Mouse (Mus musculus): ENCODE measurements around the gene Pdia2. TPM values are rescaled to one million over a fixed set of nuclear protein-coding genes. Genes with fewer than 3 reads are reported as not detected.
A peak's percentile ranks its signal among the peaks of the same experiment; 100 is the strongest.
"Not testable (repeated sequence)": the region's sequence is repeated elsewhere in the genome, so short reads cannot be mapped to it uniquely, and the experiment has no call there.

The Pdia2 gene
- polyA plus RNA-seq, 1 experiment from 2014 or later: 0.38 TPM

- 83% methylated on average over 2 of the region's 2 CpGs for WGBS
- peaks cover 43% of the 10 kb centered on the region for H3K36me3 ChIP-seq (ENCODE audit: control insufficient read depth, insufficient read depth, low read length)
- ATAC-seq (ENCODE audit: insufficient number of reproducible peaks, insufficient read depth, low FRiP score, low read depth): not testable (repeated sequence)
Observed at GRCm38 (mm10) chr17:26175248-26175647, 23.6 kb downstream of the Pdia2 start.

GRCm38 (mm10) chr17:26168039-26168438 is 30.8 kb downstream of the Pdia2 start:
- 88% methylated on average over 2 of the region's 2 CpGs for WGBS
- Histone ChIP-seq H3K4me2 (ENCODE audit: low read length) (no peak overlapping the region), H3K4me1 (ENCODE audit: control insufficient read depth in 2 of 2, insufficient read depth in 2 of 2, low read length in 2 of 2) (peaks cover 0 to 2% of the 10 kb centered on the region in 2 experiments; a peak in 2 of 4 replicates), H3K4me3 (ENCODE audit: control insufficient read depth in 1 of 2, insufficient read depth in 1 of 2, low read depth in 1 of 2, low read length in 2 of 2) (no peak overlapping the region), H3K27me3 (ENCODE audit: control insufficient read depth, insufficient read depth, low read length) (no peaks in the 10 kb centered on the region), H3K9ac (ENCODE audit: low read length) (no peak overlapping the region), H3K36me3 (ENCODE audit: control insufficient read depth, insufficient read depth, low read length) (0 out of 2 replicates have a peak, but pooled peaks cover under 1% of the 10 kb centered on the region), H3K27ac (replicated peaks in 1 of 2; ENCODE audit: control insufficient read depth in 1 of 2, insufficient read depth in 1 of 2, low read depth in 2 of 2, low read length in 2 of 2) (no peak overlapping the region), H3K9me3 (ENCODE audit: control insufficient read depth, low read length) (no peaks in the 10 kb centered on the region)
- ATAC-seq (ENCODE audit: insufficient number of reproducible peaks, insufficient read depth, low FRiP score, low read depth): no peak

More at GRCm38 (mm10) chr17:26175248-26175647, 23.6 kb downstream of the Pdia2 start:
- H3K4me3 ChIP-seq (ENCODE audit: control insufficient read depth in 1 of 2, insufficient read depth in 1 of 2, low read depth in 1 of 2, low read length in 2 of 2); H3K4me1 ChIP-seq (ENCODE audit: control insufficient read depth in 2 of 2, insufficient read depth in 2 of 2, low read length in 2 of 2); H3K27me3 ChIP-seq (ENCODE audit: control insufficient read depth, insufficient read depth, low read length); H3K4me2 ChIP-seq (ENCODE audit: low read length); H3K9me3 ChIP-seq (ENCODE audit: control insufficient read depth, low read length); H3K9ac ChIP-seq (ENCODE audit: low read length); H3K27ac ChIP-seq (replicated peaks in 1 of 2; ENCODE audit: control insufficient read depth in 1 of 2, insufficient read depth in 1 of 2, low read depth in 2 of 2, low read length in 2 of 2): not testable (repeated sequence)

GRCm38 (mm10) chr17:26162736-26163135 is 36.2 kb downstream of the Pdia2 start:
- H3K36me3 ChIP-seq (ENCODE audit: control insufficient read depth, insufficient read depth, low read length): no peaks in the 10 kb centered on the region
- no peak overlapping the region for H3K4me3 ChIP-seq (ENCODE audit: control insufficient read depth in 1 of 2, insufficient read depth in 1 of 2, low read depth in 1 of 2, low read length in 2 of 2)
- no peaks in the 10 kb centered on the region for H3K27me3 ChIP-seq (ENCODE audit: control insufficient read depth, insufficient read depth, low read length)
- H3K27ac ChIP-seq (replicated peaks in 1 of 2; ENCODE audit: control insufficient read depth in 1 of 2, insufficient read depth in 1 of 2, low read depth in 2 of 2, low read length in 2 of 2): no peak overlapping the region; a peak in 1 of 4 replicates
- H3K9me3 ChIP-seq (ENCODE audit: control insufficient read depth, low read length): no peaks in the 10 kb centered on the region
- peaks cover 0 to 11% of the 10 kb centered on the region in 2 experiments; a peak in 2 of 4 replicates for H3K4me1 ChIP-seq (ENCODE audit: control insufficient read depth in 2 of 2, insufficient read depth in 2 of 2, low read length in 2 of 2)
- H3K9ac ChIP-seq (ENCODE audit: low read length): no peak overlapping the region
- 83% methylated on average over 1 of the region's 1 CpGs for WGBS
- 0 out of 2 replicates have a peak overlapping the region, but pooled peaks have one; percentile 0 for H3K4me2 ChIP-seq (ENCODE audit: low read length)
- no peak for ATAC-seq (ENCODE audit: insufficient number of reproducible peaks, insufficient read depth, low FRiP score, low read depth)

- Histone ChIP-seq H3K9ac (ENCODE audit: low read length) (no peak overlapping the region), H3K27ac (replicated peaks in 1 of 2; ENCODE audit: control insufficient read depth in 1 of 2, insufficient read depth in 1 of 2, low read depth in 2 of 2, low read length in 2 of 2) (no peak overlapping the region), H3K9me3 (ENCODE audit: control insufficient read depth, low read length) (0 out of 2 replicates have a peak, but pooled peaks cover 2% of the 10 kb centered on the region), H3K4me3 (ENCODE audit: control insufficient read depth in 1 of 2, insufficient read depth in 1 of 2, low read depth in 1 of 2, low read length in 2 of 2) (no peak overlapping the region), H3K36me3 (ENCODE audit: control insufficient read depth, insufficient read depth, low read length) (peaks cover 56% of the 10 kb centered on the region), H3K4me1 (ENCODE audit: control insufficient read depth in 2 of 2, insufficient read depth in 2 of 2, low read length in 2 of 2) (no peaks in the 10 kb centered on the region), H3K27me3 (ENCODE audit: control insufficient read depth, insufficient read depth, low read length) (no peaks in the 10 kb centered on the region), H3K4me2 (ENCODE audit: low read length) (no peak overlapping the region)
- 91% methylated on average over 2 of the region's 2 CpGs for WGBS
- no peak for ATAC-seq (ENCODE audit: insufficient number of reproducible peaks, insufficient read depth, low FRiP score, low read depth)
Observed at GRCm38 (mm10) chr17:26151886-26152630, 46.8 kb downstream of the Pdia2 start.

GRCm38 (mm10) chr17:26149056-26149455 is 49.8 kb downstream of the Pdia2 start:
- no peak for ATAC-seq (ENCODE audit: insufficient number of reproducible peaks, insufficient read depth, low FRiP score, low read depth)
- no peak overlapping the region for H3K4me3 ChIP-seq (ENCODE audit: control insufficient read depth in 1 of 2, insufficient read depth in 1 of 2, low read depth in 1 of 2, low read length in 2 of 2)
- H3K4me1 ChIP-seq (ENCODE audit: control insufficient read depth in 2 of 2, insufficient read depth in 2 of 2, low read length in 2 of 2): no peaks in the 10 kb centered on the region
- 73% methylated on average over 2 of the region's 2 CpGs for WGBS
- 0 out of 2 replicates have a peak, but pooled peaks cover 2% of the 10 kb centered on the region for H3K9me3 ChIP-seq (ENCODE audit: control insufficient read depth, low read length)
- peaks cover 65% of the 10 kb centered on the region for H3K36me3 ChIP-seq (ENCODE audit: control insufficient read depth, insufficient read depth, low read length)
- H3K4me2 ChIP-seq (ENCODE audit: low read length): no peak overlapping the region
- H3K27ac ChIP-seq (replicated peaks in 1 of 2; ENCODE audit: control insufficient read depth in 1 of 2, insufficient read depth in 1 of 2, low read depth in 2 of 2, low read length in 2 of 2): no peak overlapping the region
- no peak overlapping the region for H3K9ac ChIP-seq (ENCODE audit: low read length)
- no peaks in the 10 kb centered on the region for H3K27me3 ChIP-seq (ENCODE audit: control insufficient read depth, insufficient read depth, low read length)

Other genes with a start within 250 kb of the Pdia2 start
- 0.09 TPM in 1 of 2 replicates, not detected in the other for gene A930017K11Rik, start 246.5 kb downstream of the Pdia2 start, polyA plus RNA-seq (2014; fragmentation: Nextera tagmentation; extraction: Ambion mirVana)
- gene Capn15, start 213.3 kb downstream of the Pdia2 start, polyA plus RNA-seq (2014; fragmentation: Nextera tagmentation; extraction: Ambion mirVana): 11.2 and 11.3 TPM in 2 replicates
- gene Rab11fip3, start 129.5 kb downstream of the Pdia2 start, polyA plus RNA-seq (2014; fragmentation: Nextera tagmentation; extraction: Ambion mirVana): 12.3 and 12.8 TPM in 2 replicates
- gene Decr2, start 108.8 kb downstream of the Pdia2 start, polyA plus RNA-seq (2014; fragmentation: Nextera tagmentation; extraction: Ambion mirVana): 33.0 and 39.5 TPM in 2 replicates
- 58.5 and 68.2 TPM in 2 replicates for gene Nme4, start 103.5 kb downstream of the Pdia2 start, polyA plus RNA-seq (2014; fragmentation: Nextera tagmentation; extraction: Ambion mirVana)
- 0.44 and 0.58 TPM in 2 replicates for gene Tmem8, start 85.8 kb downstream of the Pdia2 start, polyA plus RNA-seq (2014; fragmentation: Nextera tagmentation; extraction: Ambion mirVana)
- 224 and 237 TPM in 2 replicates for gene Mrpl28, start 75.6 kb downstream of the Pdia2 start, polyA plus RNA-seq (2014; fragmentation: Nextera tagmentation; extraction: Ambion mirVana)
- 10.9 and 11.9 TPM in 2 replicates for gene Axin1, start 60.4 kb downstream of the Pdia2 start, polyA plus RNA-seq (2014; fragmentation: Nextera tagmentation; extraction: Ambion mirVana)
- gene Rgs11, start 3.9 kb upstream of the Pdia2 start, polyA plus RNA-seq (2014; fragmentation: Nextera tagmentation; extraction: Ambion mirVana): 6.1 and 6.8 TPM in 2 replicates
- gene Arhgdig, start 8.7 kb upstream of the Pdia2 start, polyA plus RNA-seq (2014; fragmentation: Nextera tagmentation; extraction: Ambion mirVana): 5.4 and 6.9 TPM in 2 replicates
- 43.9 and 48.1 TPM in 2 replicates for gene Fam234a, start 45.2 kb upstream of the Pdia2 start, polyA plus RNA-seq (2014; fragmentation: Nextera tagmentation; extraction: Ambion mirVana)
- gene Luc7l, start 53.8 kb upstream of the Pdia2 start, polyA plus RNA-seq (2014; fragmentation: Nextera tagmentation; extraction: Ambion mirVana): 54.3 and 55.1 TPM in 2 replicates
- 4.5 and 4.6 TPM in 2 replicates for gene Neurl1b, start 215.7 kb upstream of the Pdia2 start, polyA plus RNA-seq (2014; fragmentation: Nextera tagmentation; extraction: Ambion mirVana)

Data from heart, embryonic 14.5 days (tissue).